Mouse (Mus musculus) mesoderm, embryonic 11.5 days (tissue): ENCODE measurements around the gene Olfr1112.
"Not testable (repeated sequence)": the region's sequence is repeated elsewhere in the genome, so short reads cannot be mapped to it uniquely, and the experiment has no call there.

Experiments used
- DNase-seq: peaks from one replicate; pipeline ENCODE4 v3.0.0-alpha.2; 2012; ENCODE audit warnings: low read depth, low spot score

Olfr1112 gene

DNA sequence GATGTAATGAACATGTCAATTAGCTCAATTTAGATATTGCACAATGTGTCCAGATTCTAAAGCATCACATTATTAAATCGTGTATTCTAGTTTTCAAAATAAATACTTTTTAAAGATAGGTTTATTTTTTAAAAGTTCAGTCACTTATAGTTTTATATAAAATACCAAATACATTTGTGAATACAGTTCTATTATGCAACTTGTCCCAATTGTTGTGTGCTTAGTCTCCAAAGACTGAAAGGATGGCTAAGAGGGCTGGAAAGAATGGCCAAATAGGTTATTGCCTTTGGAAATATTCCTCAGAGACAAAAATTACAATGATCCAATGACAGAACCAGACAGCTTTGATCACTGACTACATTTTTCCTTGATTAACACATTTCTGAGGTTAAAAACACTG lies at the start of gene Olfr1112:
TSS of gene Olfr1112 (plus strand) at position 301 of the 400 bp plus-strand sequence.
- DNase-seq = no peak

DNA sequence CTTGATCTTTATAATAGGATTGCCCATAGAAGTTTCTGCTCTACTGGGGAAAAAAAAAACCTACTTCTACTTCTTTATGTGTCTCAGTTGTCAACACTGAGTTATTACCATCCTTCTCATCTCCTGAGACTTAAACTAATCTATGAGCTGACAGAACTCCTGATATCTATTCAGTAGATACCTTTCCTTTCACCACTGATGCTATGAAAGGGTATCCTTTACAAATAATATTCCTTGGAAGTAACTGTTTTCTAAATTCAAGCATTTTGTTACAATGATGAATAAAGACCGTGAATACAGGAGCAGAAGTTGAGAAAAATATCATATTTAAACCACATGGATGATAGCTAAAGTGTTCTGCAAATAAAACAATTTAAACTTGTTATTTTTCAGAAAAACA lies 47.4 kb upstream of the Olfr1112 start, which contains the start of gene Olfr1110:
TSS of gene Olfr1110 (minus strand) at position 101 of the 400 bp plus-strand sequence.
- no peak for DNase-seq

DNA sequence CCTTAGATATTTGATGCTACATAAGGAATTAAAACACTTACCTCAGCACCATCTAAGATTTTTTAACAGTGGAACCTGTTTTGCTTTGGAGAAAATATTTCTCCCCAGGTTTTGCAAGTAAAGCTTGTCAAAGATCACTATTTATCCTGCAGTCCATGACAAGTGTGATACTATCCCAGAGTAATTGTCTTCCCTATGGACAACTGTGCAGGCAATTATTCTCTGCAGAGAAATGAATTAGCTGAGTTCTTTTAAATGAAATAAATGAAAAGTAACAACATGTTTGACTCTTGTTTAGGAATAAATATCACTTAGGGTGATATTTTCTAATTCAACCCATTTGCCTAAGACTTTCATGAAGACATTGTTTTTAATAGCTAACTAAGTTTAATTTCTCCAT lies 35.1 kb upstream of the Olfr1112 start, which contains the start of gene Olfr1111:
TSS of gene Olfr1111 (minus strand) at position 101 of the 400 bp plus-strand sequence.
- no peak for DNase-seq

DNA sequence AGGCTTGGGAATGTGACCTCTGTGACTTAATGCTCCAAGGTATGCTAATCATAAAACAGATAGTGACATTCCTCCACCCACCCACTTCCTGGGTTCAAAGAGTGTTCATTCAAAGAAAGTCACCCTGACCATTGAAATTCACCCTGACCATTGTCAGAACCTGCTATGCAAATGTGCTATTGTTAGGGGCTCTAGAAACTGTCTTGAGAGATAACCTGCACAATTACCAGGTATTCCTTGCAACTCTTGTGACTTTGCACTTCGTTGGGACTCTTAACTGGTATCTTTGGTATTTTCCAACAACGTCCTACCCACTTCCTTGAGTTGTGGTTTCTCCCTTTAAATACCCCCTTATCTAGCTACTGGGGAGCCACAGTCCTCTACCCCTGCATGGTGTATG lies 19.9 kb upstream of the Olfr1112 start:
- not testable (repeated sequence) for DNase-seq

DNA sequence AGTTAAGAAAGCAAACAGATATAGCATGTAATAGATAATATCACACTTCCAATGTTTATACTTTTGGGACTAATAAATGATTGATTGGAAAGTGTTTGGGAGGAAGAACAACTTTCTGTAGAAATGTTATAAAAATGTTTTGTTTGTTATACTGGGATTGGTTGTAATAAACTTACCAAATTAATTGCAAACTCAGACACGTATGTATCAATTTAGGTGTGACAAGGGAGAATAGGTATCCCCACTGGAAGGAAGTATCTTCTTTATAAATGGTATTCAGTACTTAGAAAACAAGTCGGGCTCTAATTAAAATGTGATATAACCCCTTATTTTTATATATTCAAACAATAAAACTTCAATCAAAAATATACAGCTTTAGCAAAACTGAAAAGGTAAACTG lies 21.1 kb downstream of the Olfr1112 start, which contains the start of gene Olfr1113:
TSS of gene Olfr1113 (plus strand) at position 301 of the 400 bp plus-strand sequence.
- DNase-seq = no peak
